Mouse (Mus musculus) megakaryocyte-erythroid progenitor cell, adult 5 weeks (primary cell): Measurements from ENCODE around the gene Slc34a2. TPM values are rescaled to one million over a fixed set of nuclear protein-coding genes. Genes with fewer than 3 reads are reported as not detected.

Experiments
- polyA plus RNA-seq: library from polyadenylated mRNA; stranded (reverse); fragments of >175 nt; gene quantifications from 2 replicates; pipeline ENCODE4 v1.2.3, GENCODE M21; 2012

The Slc34a2 gene
- not detected in 2 replicates for polyA plus RNA-seq

GRCm38 (mm10) chr5:53037781-53038180 lies at the start of gene Slc34a2:
Slc34a2 (plus strand) TSS chr5:53038081.

Other genes with a start within 250 kb of the Slc34a2 start
- 5.2 and 6.1 TPM in 2 replicates for gene Anapc4, start 204.1 kb upstream of the Slc34a2 start, polyA plus RNA-seq
- gene Sel1l3, start 175.8 kb downstream of the Slc34a2 start, polyA plus RNA-seq = 0.01 and 0.26 TPM in 2 replicates
- 32.3 and 34.4 TPM in 2 replicates for gene Smim20, start 229.0 kb downstream of the Slc34a2 start, polyA plus RNA-seq